Mouse (Mus musculus) midbrain, embryonic 16.5 days (tissue): ENCODE results near the gene Aatf. TPM values are rescaled to one million over a fixed set of nuclear protein-coding genes. Genes with fewer than 3 reads are reported as not detected.

ENCODE experiments used
- ATAC-seq: fragments of 200-750 bp; cut with Nextera tagmentation; 2 replicates; pipeline ENCODE4 v1.8.0; 2017; ENCODE audit warnings: moderate TSS enrichment
- H3K27ac ChIP-seq: fragments of 300-500 bp; sonication (generic); 2 replicates; pipeline ENCODE4 v1.5.1; 2014; ENCODE audit warnings: mild to moderate bottlenecking, low read length, mixed read lengths
- H3K27me3 ChIP-seq: fragments of 300-500 bp; sonication (generic); 2 replicates; pipeline ENCODE4 v1.6.1; 2014; ENCODE audit warnings: low read depth, low read length, mixed read lengths; ENCODE audit not compliant: control insufficient read depth, insufficient read depth
- H3K36me3 ChIP-seq: fragments of 300-500 bp; sonication (generic); 2 replicates; pipeline ENCODE4 v1.6.1; 2014; ENCODE audit warnings: mild to moderate bottlenecking, low read length, moderate library complexity, mixed read lengths; ENCODE audit not compliant: control insufficient read depth, insufficient read depth
- H3K4me1 ChIP-seq: fragments of 300-500 bp; sonication (generic); 2 replicates; pipeline ENCODE4 v1.6.1; 2014; ENCODE audit warnings: mild to moderate bottlenecking, low read length, mixed read lengths; ENCODE audit not compliant: control insufficient read depth, insufficient read depth
- H3K4me2 ChIP-seq: fragments of 300-500 bp; sonication (generic); 2 replicates; pipeline ENCODE4 v1.6.1; 2014; ENCODE audit warnings: mild to moderate bottlenecking, low read length, mixed read lengths
- H3K4me3 ChIP-seq: fragments of 300-500 bp; sonication (generic); 2 replicates; pipeline ENCODE4 v1.5.1; 2014; ENCODE audit warnings: low read depth, mild to moderate bottlenecking, low read length, moderate library complexity, mixed read lengths
- H3K9ac ChIP-seq: fragments of 300-500 bp; sonication (generic); 2 replicates; pipeline ENCODE4 v1.6.1; 2014; ENCODE audit warnings: low read depth, low read length, mixed read lengths
- H3K9me3 ChIP-seq: fragments of 300-500 bp; sonication (generic); replicated peaks from 2 replicates; pipeline ENCODE4 v1.6.1; 2014; ENCODE audit warnings: mild to moderate bottlenecking, low read length, mixed read lengths; ENCODE audit not compliant: control insufficient read depth, poor library complexity, severe bottlenecking
- WGBS: fragments of 180-500 bp; shearing (Covaris S2); extraction: QIAGEN DNeasy Blood & Tissue Kit; methylation state at CpG from one replicate; pipeline ENCODE4 v1.1.7; 2014; 5-methylcytosine and 5-hydroxymethylcytosine counted together
- polyA plus RNA-seq: library from polyadenylated mRNA; unstranded; fragments of >200 nt; fragmentation: Nextera tagmentation; extraction: Ambion mirVana; gene quantifications from 2 replicates; pipeline ENCODE4 v1.2.1, GENCODE M21; 2015

Aatf gene
- polyA plus RNA-seq, 1 experiment from 2014 or later = 49.8 TPM

DNA sequence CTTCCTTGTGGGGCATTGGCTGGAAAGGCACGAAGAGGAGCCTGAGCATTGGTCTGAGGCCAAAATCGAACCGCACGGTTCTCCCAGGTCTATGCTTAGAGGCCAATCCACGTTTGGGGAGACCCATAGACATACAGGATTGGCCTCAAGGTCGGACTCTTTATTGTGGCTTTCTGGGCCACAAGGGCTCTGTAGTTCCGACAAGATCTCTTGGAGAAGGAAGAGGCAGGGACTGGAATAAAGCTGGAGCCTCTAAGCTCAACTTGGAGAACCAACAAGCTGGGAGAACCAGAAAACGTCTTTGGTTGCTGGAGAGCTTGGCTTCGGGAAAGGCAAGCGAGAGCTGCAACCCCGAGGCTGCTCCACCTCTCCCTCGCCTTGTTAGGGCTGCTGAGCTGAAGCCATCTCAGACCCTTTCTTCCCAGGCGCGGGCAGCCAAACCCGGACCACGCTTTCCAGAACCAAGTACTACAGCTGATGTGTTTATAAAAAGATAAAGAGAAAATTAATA is 10.1 kb upstream of the Aatf start:
- Histone ChIP-seq H3K4me1 (peaks cover 15% of the 10 kb centered on the region), H3K9ac (peak overlapping the region; percentile 78), H3K27ac (peak overlapping the region; percentile 85), H3K4me2 (peak overlapping the region; percentile 58), H3K4me3 (peak overlapping the region; percentile 55), H3K27me3 (peaks cover 32% of the 10 kb centered on the region), H3K36me3 (no peaks in the 10 kb centered on the region), H3K9me3 (no peaks in the 10 kb centered on the region)
- WGBS = 3% methylated on average over 16 of the region's 16 CpGs
- no peak for ATAC-seq

- Histone ChIP-seq H3K4me2 (peak overlapping the region; percentile 58), H3K4me1 (peaks cover 15% of the 10 kb centered on the region), H3K4me3 (peak overlapping the region; percentile 55), H3K9me3 (no peaks in the 10 kb centered on the region), H3K9ac (peak overlapping the region; percentile 78), H3K36me3 (no peaks in the 10 kb centered on the region), H3K27ac (peak overlapping the region; percentile 85), H3K27me3 (peaks cover 28% of the 10 kb centered on the region)
- WGBS = under 1% methylated on average over 40 of the region's 40 CpGs
- ATAC-seq = no peak
These were observed 9.4 kb upstream of the Aatf start for GRCm38 (mm10) chr11:84522577-84523320.

DNA sequence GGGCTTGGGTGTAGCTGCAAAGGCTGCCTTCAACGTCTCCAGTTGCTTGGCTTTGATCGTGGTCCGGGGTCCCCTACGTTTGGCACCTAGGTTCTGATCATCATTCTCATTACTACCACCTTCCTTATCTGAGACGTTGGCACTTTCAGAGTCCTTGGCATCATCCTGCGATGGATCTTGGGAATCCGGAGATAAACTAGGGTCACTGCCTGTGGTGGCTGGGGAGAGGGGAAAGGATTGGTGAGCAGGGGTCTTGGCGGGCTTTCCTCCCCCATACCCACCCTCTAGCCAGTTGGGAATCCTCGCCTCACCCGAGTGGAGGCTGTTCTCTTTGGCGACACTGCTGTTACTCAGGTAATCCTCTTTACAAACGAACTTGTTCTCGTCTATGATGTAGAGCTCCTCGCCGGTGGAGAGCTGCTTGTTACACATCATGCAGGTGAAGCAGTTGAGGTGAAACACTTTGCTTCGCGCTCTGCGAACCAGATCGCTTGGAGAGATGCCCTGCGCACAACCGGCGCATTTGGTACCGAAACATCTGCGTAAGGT is 8.5 kb upstream of the Aatf start:
- Histone ChIP-seq H3K4me1 (peaks cover 15% of the 10 kb centered on the region), H3K36me3 (no peaks in the 10 kb centered on the region), H3K4me2 (peak overlapping the region; percentile 58), H3K27ac (peak overlapping the region; percentile 75), H3K4me3 (peak overlapping the region; percentile 55), H3K9me3 (no peaks in the 10 kb centered on the region), H3K27me3 (peaks cover 27% of the 10 kb centered on the region), H3K9ac (peak overlapping the region; percentile 78)
- WGBS = 6% methylated on average over 24 of the region's 24 CpGs
- no peak for ATAC-seq

- Histone ChIP-seq H3K36me3 (no peaks in the 10 kb centered on the region), H3K9me3 (no peaks in the 10 kb centered on the region), H3K4me2 (peak overlapping the region; percentile 58), H3K4me3 (peak overlapping the region; percentile 55), H3K4me1 (peaks cover 15% of the 10 kb centered on the region), H3K27me3 (peaks cover 29% of the 10 kb centered on the region), H3K9ac (peak overlapping the region; percentile 78), H3K27ac (peak overlapping the region; percentile 75)
- WGBS = 10% methylated on average over 3 of the region's 3 CpGs
- ATAC-seq = no peak
These were observed 7.7 kb upstream of the Aatf start for GRCm38 (mm10) chr11:84521071-84521390.

GRCm38 (mm10) chr11:84520269-84521070 is 7.1 kb upstream of the Aatf start:
- ATAC-seq = no peak
- H3K27ac ChIP-seq = peak overlapping the region; percentile 75
- H3K27me3 ChIP-seq = peaks cover 33% of the 10 kb centered on the region
- no peaks in the 10 kb centered on the region for H3K36me3 ChIP-seq
- H3K4me2 ChIP-seq = peak overlapping the region; percentile 58
- WGBS = 2% methylated on average over 31 of the region's 31 CpGs
- H3K4me1 ChIP-seq = peaks cover 13% of the 10 kb centered on the region
- H3K9me3 ChIP-seq = no peaks in the 10 kb centered on the region
- peak overlapping the region; percentile 78 for H3K9ac ChIP-seq
- peak overlapping the region; percentile 55 for H3K4me3 ChIP-seq

DNA sequence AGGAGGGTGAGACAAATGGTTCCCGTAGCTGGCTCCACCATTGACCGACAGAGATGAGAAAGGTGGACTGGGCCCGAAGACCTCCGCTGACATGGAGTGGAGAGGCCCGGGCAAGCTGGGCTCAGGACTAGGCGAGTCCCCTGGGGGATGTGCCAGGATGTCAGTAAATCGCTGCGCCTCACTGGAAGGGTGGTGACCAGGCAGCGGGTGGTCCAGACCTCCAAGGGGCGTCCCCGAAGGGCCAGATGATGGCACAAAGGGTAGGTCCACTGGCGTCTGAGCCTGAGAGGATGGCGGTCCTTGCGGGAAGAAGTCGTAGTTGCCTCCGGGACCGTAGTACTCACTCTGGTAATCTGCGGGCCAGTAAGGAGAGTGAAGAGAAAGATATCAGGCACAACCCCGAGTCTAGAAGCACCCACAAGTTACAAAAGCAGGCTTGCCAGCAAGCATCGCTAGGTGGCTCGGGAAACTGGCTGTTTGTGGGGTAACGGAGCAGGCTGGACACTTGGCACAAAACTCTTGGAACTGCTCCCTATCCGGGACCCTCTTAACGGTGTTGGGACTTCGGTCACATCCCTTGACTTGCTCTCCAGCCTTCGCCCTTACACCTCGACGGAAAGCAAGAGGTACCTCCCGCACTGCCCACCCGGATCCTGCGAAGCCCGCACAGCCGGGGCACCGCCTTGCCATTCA is 6.4 kb upstream of the Aatf start:
- peaks cover 40% of the 10 kb centered on the region for H3K27me3 ChIP-seq
- peak overlapping the region; percentile 55 for H3K4me3 ChIP-seq
- 2% methylated on average over 34 of the region's 34 CpGs for WGBS
- H3K4me1 ChIP-seq = peaks cover 7% of the 10 kb centered on the region; the same call in 1 of the 2 replicates
- H3K27ac ChIP-seq = peak overlapping the region; percentile 71
- H3K9me3 ChIP-seq = no peaks in the 10 kb centered on the region
- H3K9ac ChIP-seq = peak overlapping the region; percentile 78
- no peak for ATAC-seq
- peak overlapping the region; percentile 58 for H3K4me2 ChIP-seq
- H3K36me3 ChIP-seq = no peaks in the 10 kb centered on the region

DNA sequence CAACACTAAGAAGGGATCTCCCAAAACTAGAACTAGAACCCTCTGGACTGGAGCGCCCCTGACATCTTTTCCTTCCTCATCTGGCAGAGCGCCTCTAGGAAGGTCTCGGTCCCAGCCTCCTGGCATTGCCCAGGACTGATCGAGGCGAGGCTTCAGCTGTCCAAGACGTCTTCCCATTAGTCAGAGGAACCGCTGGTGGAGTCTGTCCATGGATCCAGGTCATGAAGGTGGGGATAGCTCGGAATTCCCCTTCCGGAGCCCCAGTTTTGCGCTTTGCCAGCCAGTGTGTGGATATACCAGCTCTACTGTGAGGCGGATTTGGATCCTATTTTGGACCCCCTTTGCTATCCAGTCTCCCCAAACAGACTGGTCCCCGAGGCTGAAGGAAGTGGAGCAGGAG is 5.7 kb upstream of the Aatf start:
- peaks cover 41% of the 10 kb centered on the region for H3K27me3 ChIP-seq
- peak overlapping the region; percentile 55 for H3K4me3 ChIP-seq
- peak overlapping the region; percentile 78 for H3K9ac ChIP-seq
- peaks cover 7% of the 10 kb centered on the region; the same call in 1 of the 2 replicates for H3K4me1 ChIP-seq
- peak overlapping the region; percentile 58 for H3K4me2 ChIP-seq
- H3K36me3 ChIP-seq = no peaks in the 10 kb centered on the region
- H3K27ac ChIP-seq = peak overlapping the region; percentile 71
- 6% methylated on average over 12 of the region's 12 CpGs for WGBS
- H3K9me3 ChIP-seq = no peaks in the 10 kb centered on the region
- no peak for ATAC-seq

DNA sequence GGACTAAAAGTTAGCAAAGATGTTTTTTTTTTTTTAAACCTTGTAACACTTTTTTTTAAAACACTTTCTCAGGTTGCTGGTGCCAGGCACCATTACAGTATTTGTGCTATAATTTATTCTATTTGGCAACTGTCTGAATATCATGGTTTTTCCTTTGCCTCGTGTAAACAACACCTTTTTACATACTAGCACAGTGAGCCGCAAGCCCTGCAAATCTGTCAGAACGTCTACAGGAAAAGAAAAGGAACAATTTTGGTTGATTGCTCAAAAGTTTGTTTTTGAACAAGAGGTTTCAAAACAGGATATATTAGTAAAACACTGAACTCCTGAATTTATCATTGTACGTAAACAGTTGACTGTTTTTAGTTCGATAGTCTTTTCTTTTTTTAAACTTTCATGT is 4.9 kb upstream of the Aatf start:
- WGBS = 30% methylated on average over 5 of the region's 5 CpGs
- no peaks in the 10 kb centered on the region for H3K36me3 ChIP-seq
- H3K27me3 ChIP-seq = peaks cover 41% of the 10 kb centered on the region
- H3K4me3 ChIP-seq = peak overlapping the region; percentile 55
- no peaks in the 10 kb centered on the region for H3K9me3 ChIP-seq
- no peak for ATAC-seq
- no peak overlapping the region for H3K9ac ChIP-seq
- H3K4me2 ChIP-seq = peak overlapping the region; percentile 58
- peaks cover 9% of the 10 kb centered on the region; the same call in 1 of the 2 replicates for H3K4me1 ChIP-seq
- H3K27ac ChIP-seq = no peak overlapping the region; the same call in 1 of the 2 replicates
